Mouse (Mus musculus): Measurements from ENCODE around the gene Odf3b. TPM values are rescaled to one million over a fixed set of nuclear protein-coding genes. Genes with fewer than 3 reads are reported as not detected.

The Odf3b gene
- total RNA-seq (2022), result 1 to 10 TPM; 3.2 to 6.7 (median 3.9) TPM

DNA sequence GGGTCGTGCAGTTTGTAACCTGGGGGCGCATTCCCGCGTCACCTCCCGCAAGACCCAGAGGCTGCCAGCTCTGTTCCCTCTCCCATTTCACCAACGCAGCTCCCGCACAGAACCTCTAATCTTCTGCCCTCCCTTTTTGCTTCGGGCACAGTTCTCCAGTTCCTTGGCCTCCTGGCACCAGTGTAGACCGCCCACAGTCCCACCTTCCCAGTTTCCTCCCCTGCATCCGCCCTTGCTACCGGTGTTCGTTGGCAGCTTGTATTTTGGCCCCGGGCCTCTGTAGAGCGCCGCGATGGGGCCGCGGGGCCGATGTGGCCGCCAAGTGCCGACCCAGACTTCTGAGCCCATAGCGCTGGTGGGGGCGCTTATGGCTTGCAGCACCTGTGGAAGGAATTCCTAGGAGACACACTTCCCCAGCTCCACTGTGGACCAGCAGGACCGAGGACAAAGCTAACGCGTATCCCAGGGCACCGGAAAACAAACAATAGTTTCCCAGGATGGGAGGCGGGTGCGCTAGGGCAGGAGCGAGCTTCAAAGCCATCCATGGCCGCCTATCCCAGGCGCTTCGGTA is at the start of gene Odf3b:
Gene Odf3b (minus strand): TSS at position 452 of the 571 bp plus-strand sequence.
- no peak for DNase-seq (ENCODE audit: low spot score in 2 of 2)

GRCm38 (mm10) chr15:89428136-89428790 is 49.2 kb upstream of the Odf3b start:
- no peak for DNase-seq (ENCODE audit: low spot score in 2 of 2)

DNA sequence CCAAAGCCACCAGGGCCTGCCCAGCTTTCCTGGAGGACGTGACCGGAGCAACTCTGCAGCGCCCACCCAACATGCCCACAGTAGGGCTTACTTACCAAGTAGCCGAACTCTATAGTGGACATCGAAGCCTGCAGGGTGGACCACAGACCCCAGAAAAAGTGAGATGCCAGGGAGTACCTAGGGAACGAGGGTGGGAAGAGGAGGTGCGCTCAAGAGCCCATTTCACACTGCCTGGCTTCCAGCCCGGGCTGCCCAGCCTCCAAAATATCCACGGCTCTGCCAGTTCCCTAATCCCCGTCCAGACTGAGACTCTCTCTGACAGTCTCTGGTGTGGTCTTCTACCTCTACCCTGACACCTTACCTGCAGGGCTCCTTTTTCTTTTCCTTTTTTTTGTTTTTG is 47.6 kb upstream of the Odf3b start:
- no peak for DNase-seq (ENCODE audit: low spot score in 2 of 2)

GRCm38 (mm10) chr15:89425711-89426121 is 46.6 kb upstream of the Odf3b start, which contains the start of gene Cpt1b:
Gene Cpt1b (minus strand): TSS chr15:89425863.
- no peak for DNase-seq (ENCODE audit: low spot score in 2 of 2)

DNA sequence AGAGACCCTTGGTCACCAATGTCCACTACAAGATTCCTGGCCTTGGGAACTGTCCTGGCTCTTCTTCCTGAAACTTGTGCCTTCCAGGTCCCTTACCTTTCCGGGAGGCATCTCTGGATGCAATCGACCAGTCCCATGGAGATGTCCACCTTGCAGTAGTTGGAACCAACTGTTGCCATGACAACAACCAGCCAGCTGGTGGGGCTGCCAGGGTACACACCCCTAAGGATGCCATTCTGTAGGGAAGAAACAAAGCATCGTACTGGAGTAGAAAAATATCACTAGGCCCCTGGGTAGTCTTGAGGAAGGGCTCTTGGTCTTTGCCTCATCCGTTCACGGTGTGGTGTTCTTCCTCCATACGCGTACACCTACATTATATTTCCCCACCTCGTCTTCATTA is 45.5 kb upstream of the Odf3b start:
- no peak for DNase-seq (ENCODE audit: low spot score in 2 of 2)

- DNase-seq (ENCODE audit: low spot score in 2 of 2), result no peak
Observed at GRCm38 (mm10) chr15:89421938-89422337, 42.9 kb upstream of the Odf3b start.

- no peak for DNase-seq (ENCODE audit: low spot score in 2 of 2)
Observed at GRCm38 (mm10) chr15:89415282-89415681, 36.2 kb upstream of the Odf3b start.

DNA sequence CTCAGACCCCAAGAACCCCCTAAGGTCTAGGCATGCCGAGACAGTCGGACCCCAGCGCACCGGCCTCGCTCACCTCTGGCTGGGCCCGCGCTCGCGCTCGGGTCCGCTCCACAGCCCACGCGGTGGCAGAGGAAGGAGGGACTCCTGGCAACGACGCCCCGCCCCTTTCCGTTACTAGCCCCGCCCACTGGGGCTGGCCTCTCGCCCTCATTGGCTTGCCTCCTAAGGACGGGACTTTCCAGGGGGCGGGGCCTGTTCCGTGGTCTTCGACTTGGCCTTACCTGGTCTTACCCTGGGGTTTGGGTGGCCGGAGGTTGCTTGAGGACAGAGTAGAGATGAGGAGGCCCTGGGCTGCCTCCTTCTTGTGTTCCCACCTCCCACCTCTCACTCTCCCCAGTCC is 31.0 kb upstream of the Odf3b start, which contains the start of gene Syce3:
Gene Syce3 (minus strand): TSS at position 386 of the 400 bp plus-strand sequence.
- DNase-seq (ENCODE audit: low spot score in 2 of 2), result no peak

DNA sequence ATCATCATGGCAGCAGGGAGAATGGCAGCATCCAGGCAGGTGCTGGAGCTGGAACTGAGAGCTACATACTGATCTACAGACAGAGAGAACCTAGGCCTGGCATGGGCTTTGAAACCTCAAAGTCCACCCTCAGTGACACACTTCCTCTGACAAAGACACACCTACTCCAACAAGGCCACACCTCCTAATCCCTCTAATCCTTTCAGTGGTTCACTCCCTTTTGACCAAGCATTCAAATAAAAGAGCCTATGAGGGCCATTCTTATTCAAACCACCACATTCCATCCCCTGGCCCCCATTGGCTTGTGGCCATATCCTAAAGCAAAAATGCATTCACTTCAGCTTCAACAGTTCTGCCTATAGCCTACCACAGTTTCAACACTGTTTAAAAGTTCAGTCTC is 27.6 kb upstream of the Odf3b start:
- DNase-seq (ENCODE audit: low spot score in 2 of 2), result no peak

DNA sequence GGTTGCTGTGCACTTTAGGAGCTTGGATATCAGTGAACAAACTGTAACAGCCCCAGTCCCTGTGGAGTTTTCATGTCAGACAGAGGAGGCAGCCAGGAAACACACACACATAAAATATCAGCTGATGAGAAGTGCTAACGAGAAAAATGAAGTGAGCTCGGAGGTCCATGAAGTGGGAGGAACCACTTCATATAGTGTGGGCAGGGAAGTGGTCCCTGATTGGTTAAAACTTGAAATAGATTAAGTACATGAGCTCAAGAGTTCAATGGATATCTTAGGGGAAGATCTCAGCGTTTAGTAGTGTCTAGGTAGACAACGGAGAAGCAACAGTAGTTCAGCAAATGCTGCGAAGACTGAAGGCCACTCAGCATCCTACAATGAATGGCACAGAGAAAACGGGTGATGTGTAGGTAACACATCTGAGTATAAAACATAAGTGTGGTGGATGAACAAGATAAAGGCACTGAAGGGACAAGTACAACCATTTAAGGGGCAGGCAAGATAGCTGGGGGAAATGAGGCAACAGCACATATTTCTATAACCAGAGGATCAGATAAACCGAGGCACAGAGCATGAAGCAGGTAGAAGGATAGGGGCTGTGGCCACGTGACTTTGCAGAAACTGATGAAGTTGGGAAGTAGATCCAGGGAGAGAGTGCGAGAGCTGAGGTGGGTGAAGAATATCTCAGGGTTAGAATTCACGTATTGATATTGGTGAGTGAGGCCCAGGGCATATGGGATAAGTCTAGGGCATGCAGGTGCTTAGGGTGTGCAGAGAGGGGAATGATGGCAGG is 25.9 kb upstream of the Odf3b start:
- no peak for DNase-seq (ENCODE audit: low spot score in 2 of 2)

- DNase-seq (ENCODE audit: low spot score in 2 of 2), result no peak
Observed at GRCm38 (mm10) chr15:89402471-89402870, 23.4 kb upstream of the Odf3b start.

DNA sequence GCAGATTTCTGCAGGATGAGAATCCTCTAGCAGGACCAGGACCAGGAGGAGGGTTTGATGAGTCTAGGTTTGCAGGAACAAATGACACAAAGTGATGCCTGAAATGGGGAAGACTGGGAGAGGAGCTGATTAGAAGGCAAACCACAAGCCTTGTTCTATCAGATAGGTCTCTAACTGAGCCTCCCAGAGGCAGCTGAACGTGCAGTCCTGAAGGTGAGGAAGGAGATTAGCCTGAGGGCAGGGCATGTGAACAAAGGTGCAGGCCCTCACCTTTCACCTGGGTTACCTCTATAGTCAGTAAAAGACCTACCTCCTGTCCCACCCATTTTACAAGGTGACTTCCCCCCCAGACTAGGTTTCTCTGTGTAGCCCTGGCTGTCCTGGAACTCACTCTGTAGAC is 20.6 kb upstream of the Odf3b start:
- no peak for DNase-seq (ENCODE audit: low spot score in 2 of 2)

GRCm38 (mm10) chr15:89398146-89398545 is 19.1 kb upstream of the Odf3b start:
- no peak for DNase-seq (ENCODE audit: low spot score in 2 of 2)

DNA sequence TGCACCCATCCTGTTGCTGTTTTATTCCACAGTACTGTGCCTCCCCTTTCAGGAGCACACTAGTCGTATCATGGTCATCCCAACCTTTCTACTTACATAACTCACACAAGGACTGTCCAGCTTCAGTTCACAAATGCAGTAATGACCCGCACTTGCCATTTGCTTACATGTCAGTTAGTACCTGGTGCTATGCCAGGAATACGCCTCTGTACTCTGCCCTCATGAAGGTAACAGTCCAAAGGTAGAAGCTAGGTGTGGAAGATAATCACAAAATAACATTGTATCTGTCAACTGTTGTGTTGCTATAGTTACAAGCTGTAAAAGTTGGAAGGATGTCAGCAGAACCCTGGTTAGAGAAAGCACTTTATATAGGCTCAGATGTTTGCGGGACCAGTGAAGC is 17.8 kb upstream of the Odf3b start:
- no peak for DNase-seq (ENCODE audit: low spot score in 2 of 2)

GRCm38 (mm10) chr15:89390081-89390480 is 11.0 kb upstream of the Odf3b start:
- no peak for DNase-seq (ENCODE audit: low spot score in 2 of 2)

- no peak for DNase-seq (ENCODE audit: low spot score in 2 of 2)
Observed at GRCm38 (mm10) chr15:89387127-89387526, 8.0 kb upstream of the Odf3b start.

DNA sequence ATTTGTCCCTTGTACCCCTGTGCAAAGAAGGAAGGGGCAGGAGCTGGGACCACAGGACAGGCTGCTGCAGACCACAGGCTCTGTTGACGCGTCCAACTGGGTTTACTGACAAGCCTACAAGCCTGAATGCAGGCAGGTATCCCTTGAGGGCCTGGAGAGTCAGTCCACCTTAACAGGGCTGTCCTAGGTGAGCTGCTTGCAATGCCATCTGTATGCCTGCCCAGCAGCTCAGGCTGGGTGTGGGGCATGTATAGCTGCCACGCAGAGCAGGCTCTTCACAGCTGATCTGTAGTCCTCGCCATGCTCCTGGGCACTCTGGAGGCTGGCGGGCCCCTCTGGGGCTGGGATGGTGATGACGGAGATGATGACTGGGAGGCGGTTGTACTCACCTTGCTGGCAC is 5.5 kb upstream of the Odf3b start, which contains the start of gene Klhdc7b:
Gene Klhdc7b (plus strand): TSS at position 301 of the 400 bp plus-strand sequence.
- DNase-seq (ENCODE audit: low spot score in 2 of 2), result no peak

DNA sequence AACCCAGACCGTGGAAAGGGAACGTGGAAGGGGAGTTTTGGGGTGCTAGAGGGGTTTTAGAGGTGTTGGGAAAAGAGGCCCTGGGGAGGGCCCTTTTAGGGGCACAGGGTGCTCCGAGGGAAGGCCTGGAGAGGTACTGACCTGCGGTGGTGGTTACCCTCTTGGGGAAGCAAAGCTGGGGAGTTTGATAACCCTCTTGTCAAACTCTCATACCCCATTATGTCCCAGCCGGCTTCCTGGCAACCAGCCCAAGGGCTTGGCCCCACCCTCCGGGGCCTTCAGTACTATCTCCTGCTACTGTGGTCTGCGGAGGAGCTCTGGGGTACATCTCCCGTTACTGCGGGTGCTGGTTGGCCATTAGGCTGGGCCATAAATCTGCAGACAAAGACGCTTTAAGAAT is 347 bp upstream of the Odf3b start:
- no peak for DNase-seq (ENCODE audit: low spot score in 2 of 2)

- no peak for DNase-seq (ENCODE audit: low spot score in 2 of 2)
Observed at GRCm38 (mm10) chr15:89377938-89378828, 899 bp downstream of the Odf3b start.

GRCm38 (mm10) chr15:89377362-89377761 is 1.7 kb downstream of the Odf3b start:
- DNase-seq (ENCODE audit: low spot score in 2 of 2), result no peak

- DNase-seq (ENCODE audit: low spot score in 2 of 2), result no peak
Observed at GRCm38 (mm10) chr15:89376957-89377356, 2.1 kb downstream of the Odf3b start, which contains the start of gene Tymp. Gene Tymp (minus strand): TSS chr15:89377039.

Measured in layer of hippocampus, adult 8-10 months (tissue).